Mouse (Mus musculus) testis, adult 2 months (tissue): ENCODE measurements around the gene Zfp39. TPM values are rescaled to one million over a fixed set of nuclear protein-coding genes. Genes with fewer than 3 reads are reported as not detected.

Source experiments
- H3K27ac ChIP-seq: fragments of 200-500 bp; 2 replicates; pipeline ENCODE4 v1.5.1; 2012; ENCODE audit warnings: low read depth, low read length; ENCODE audit not compliant: control insufficient read depth, insufficient read depth
- H3K27me3 ChIP-seq: fragments of 200-500 bp; 2 replicates; pipeline ENCODE4 v1.6.1; 2012; ENCODE audit warnings: mild to moderate bottlenecking, low read length, moderate library complexity; ENCODE audit not compliant: control insufficient read depth, insufficient read depth
- H3K36me3 ChIP-seq: fragments of 200-500 bp; 2 replicates; pipeline ENCODE4 v1.6.1; 2012; ENCODE audit warnings: mild to moderate bottlenecking, low read length; ENCODE audit not compliant: control insufficient read depth, insufficient read depth
- H3K4me1 ChIP-seq: fragments of 200-500 bp; 2 replicates; pipeline ENCODE4 v1.6.1; 2012; ENCODE audit warnings: low read length; ENCODE audit not compliant: control insufficient read depth, insufficient read depth
- H3K4me3 ChIP-seq: fragments of 200-500 bp; 2 replicates; pipeline ENCODE4 v1.5.1; 2012; ENCODE audit warnings: low read depth, mild to moderate bottlenecking, low read length, moderate library complexity, mixed read lengths; ENCODE audit not compliant: control insufficient read depth
- CTCF ChIP-seq: fragments of 200-500 bp; IDR thresholded peaks from 2 replicates; pipeline ENCODE4 v1.5.1; 2012; ENCODE audit warnings: low read depth, mild to moderate bottlenecking, inconsistent platforms, low read length, moderate library complexity; ENCODE audit not compliant: control insufficient read depth, insufficient read depth, insufficient replicate concordance
- POLR2A ChIP-seq: fragments of 200-500 bp; IDR thresholded peaks from 2 replicates; pipeline ENCODE4 v1.6.1; 2012; ENCODE audit warnings: low read depth, mild to moderate bottlenecking, inconsistent platforms, low read length, moderate library complexity; ENCODE audit not compliant: control insufficient read depth
- polyA plus RNA-seq: library from polyadenylated mRNA; depleted of rRNA; stranded (reverse); fragments of >200 nt; gene quantifications from 2 replicates; pipeline ENCODE4 v1.2.3, GENCODE M21; 2012

The Zfp39 gene
- polyA plus RNA-seq, 1 experiment, result 35.2 TPM

DNA sequence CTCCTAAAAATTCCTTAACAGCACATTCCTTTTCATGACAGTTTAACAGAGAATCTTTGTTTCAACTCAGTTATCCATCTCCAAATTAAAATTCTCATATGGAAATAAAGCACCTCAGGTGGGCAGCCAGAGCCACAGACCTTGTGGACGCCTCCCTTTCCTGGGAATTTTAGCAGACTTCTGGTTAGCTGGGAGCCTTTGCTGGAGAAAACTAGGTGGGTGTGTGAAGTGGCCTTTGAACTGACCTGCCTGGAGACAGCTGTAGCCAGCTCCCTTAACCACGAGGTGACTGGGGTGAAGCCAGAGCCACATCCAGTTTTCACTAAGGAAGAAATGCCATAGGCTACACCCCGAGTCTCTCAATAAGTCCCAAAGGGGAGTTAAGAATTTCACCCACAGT, 25.6 kb upstream of the Zfp39 start:
- H3K4me1 ChIP-seq, result peaks cover 14% of the 10 kb centered on the region
- no peak overlapping the region for H3K27ac ChIP-seq
- H3K27me3 ChIP-seq, result no peaks in the 10 kb centered on the region
- peaks cover 2% of the 10 kb centered on the region for H3K36me3 ChIP-seq
- TF ChIP-seq POLR2A (no peak), CTCF (no peak)
- H3K4me3 ChIP-seq, result no peak overlapping the region

DNA sequence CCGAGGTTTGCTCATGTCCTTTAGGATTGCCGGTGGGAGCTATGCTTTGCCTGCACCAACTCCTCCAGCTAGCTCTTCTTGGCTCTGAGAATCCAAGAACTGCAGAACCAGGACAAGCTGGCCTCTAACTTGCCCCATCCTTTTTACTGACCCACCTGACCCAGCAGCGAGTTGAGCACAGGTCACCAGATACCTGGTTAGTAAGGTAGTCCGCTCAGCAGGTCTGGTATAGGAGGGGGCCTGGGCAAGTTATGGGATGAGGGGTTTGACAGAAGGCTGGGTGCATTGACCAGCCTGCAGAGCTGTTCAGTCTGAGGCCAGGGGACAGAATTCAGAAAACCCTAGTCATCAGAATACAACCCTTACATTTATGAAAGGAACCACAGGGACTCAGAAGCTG, 25.0 kb upstream of the Zfp39 start:
- TF ChIP-seq POLR2A (no peak), CTCF (no peak)
- Histone ChIP-seq H3K4me3 (no peak overlapping the region), H3K4me1 (peaks cover 14% of the 10 kb centered on the region), H3K36me3 (peaks cover 2% of the 10 kb centered on the region), H3K27me3 (no peaks in the 10 kb centered on the region), H3K27ac (no peak overlapping the region)

DNA sequence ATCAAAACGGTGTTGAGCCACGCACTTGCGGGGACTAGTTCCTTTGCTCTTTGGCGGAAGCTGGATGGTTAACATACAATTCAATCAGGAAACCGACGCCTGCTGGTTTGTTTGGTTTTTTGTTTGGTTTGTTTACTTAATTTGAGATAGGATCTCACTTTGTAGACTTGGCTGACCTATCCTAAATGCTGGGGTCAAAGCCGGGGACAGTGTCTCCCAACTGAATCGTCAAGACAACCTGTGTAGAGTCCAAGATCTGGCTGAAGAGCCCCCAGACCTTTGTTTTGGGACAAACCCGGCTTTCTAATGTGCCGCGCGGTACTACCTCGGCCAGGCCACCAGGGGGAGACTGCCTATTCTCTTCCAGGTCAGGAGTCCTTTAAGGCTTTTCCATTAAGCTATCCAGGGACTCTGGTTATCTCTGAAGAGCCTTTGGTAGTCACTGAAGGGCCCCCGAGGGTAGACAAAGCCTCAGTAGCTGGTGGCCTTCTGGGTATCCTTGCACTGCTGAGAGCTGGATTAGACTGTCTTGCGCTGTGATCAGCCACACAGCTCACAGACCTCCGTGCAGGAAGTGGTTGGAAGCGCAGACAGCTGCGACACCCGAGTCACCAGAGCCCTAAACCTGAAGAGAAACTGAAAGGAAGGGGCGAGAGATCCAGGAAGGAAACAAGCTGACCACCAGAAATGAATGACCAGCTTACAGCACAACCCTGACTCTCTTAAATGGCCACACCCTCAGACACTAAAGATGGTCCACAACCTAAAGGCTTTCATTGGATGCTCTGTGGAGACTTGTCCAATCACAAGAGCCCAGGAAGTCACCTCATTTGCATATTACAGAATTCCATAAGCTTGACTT, 24.0 kb upstream of the Zfp39 start:
- no peaks in the 10 kb centered on the region for H3K27me3 ChIP-seq
- H3K4me1 ChIP-seq, result peaks cover 14% of the 10 kb centered on the region
- peak; percentile 72 for TF ChIP-seq CTCF
- TF ChIP-seq POLR2A, result no peak
- H3K4me3 ChIP-seq, result peak overlapping the region; percentile 68
- H3K36me3 ChIP-seq, result peaks cover 2% of the 10 kb centered on the region
- peak overlapping the region; percentile 45 for H3K27ac ChIP-seq

DNA sequence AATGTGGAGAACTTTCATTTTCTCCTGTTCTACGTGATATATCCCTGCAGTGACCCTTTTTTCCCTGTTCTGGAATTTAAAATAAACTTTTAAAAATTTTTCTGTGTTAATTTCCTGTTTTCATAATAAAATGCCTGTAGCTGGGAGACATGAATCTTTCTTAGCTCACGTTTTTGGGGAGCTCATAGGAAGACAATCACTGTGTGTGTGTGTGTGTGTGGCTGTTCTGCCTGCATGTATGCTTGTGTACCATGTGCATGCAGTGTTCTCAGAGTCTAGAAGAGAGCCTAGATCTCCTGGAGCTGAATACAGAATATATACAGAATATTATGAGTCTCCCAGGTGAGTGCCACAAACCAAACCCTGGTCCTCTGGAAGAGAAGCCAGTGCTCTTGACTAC, 23.0 kb upstream of the Zfp39 start:
- TF ChIP-seq POLR2A, result no peak
- no peak for TF ChIP-seq CTCF
- Histone ChIP-seq H3K4me1 (peaks cover 14% of the 10 kb centered on the region), H3K27ac (no peak overlapping the region), H3K4me3 (no peak overlapping the region), H3K27me3 (no peaks in the 10 kb centered on the region), H3K36me3 (no peaks in the 10 kb centered on the region)

DNA sequence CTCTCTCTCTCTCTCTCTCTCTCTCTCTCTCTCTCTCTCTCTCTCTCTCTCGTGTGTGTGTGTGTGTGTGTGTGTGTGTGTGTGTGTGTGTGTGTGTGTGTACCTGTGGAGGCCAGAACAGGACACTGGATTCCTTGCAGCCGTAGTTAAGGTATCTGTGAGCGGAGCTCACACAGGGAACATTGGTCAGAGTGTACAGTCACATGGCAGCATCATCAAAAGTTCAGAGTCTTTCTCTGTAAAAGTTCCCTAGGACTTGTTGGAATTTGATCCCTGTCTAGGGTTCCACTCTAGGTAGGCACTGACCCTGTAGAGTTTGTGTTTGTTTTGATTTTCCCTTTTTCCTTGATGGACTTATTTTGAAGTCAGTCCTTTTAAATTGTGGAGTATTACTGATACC, 22.6 kb upstream of the Zfp39 start:
- peaks cover 14% of the 10 kb centered on the region for H3K4me1 ChIP-seq
- H3K27me3 ChIP-seq, result no peaks in the 10 kb centered on the region
- no peak overlapping the region for H3K27ac ChIP-seq
- H3K36me3 ChIP-seq, result no peaks in the 10 kb centered on the region
- no peak for TF ChIP-seq POLR2A
- no peak for TF ChIP-seq CTCF
- no peak overlapping the region for H3K4me3 ChIP-seq

DNA sequence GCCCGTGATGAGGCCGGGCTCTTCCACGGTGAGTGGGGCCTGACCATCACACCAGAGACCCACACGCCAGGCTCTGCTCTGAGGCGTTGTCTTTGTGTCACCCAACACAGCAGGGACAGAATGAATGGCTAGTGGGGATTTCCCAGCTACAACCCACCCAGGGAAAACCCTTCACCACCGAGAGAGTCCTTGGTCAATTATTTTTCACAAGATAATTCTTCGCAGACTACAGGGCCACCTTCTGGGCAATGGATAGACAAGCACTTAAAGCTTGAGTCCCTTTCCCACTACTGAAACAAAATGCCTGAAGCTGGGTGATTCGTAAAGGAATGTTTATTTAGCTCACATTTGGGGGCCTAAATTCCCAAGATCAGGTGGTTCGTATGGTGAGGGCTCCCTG, 18.4 kb upstream of the Zfp39 start:
- H3K4me3 ChIP-seq, result no peak overlapping the region
- H3K27me3 ChIP-seq, result no peaks in the 10 kb centered on the region
- peaks cover 11% of the 10 kb centered on the region for H3K4me1 ChIP-seq
- no peak overlapping the region for H3K27ac ChIP-seq
- H3K36me3 ChIP-seq, result no peaks in the 10 kb centered on the region
- no peak for TF ChIP-seq CTCF
- TF ChIP-seq POLR2A, result no peak

DNA sequence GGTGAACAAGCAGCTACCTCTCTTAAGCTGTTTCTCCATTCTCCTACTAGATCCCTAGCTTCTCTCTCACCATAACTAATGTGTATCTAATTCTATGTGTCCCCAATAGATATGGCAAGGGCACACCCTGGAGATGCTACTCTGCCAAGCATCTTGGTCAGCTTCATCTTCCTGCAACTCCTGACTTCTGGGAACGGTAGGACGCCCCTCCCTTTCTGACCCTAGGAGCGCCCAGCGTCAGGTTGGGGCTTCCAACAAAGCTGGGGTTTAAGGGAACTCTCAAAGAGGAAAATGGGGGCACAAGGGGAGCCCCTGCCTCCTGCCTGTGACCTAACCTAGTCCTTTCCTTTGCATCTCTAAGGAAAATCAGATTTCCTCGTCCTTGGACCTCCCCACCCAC, 14.7 kb upstream of the Zfp39 start:
- TF ChIP-seq POLR2A, result no peak
- TF ChIP-seq CTCF, result no peak
- Histone ChIP-seq H3K27ac (no peak overlapping the region; the same call in 1 of the 2 replicates), H3K27me3 (no peaks in the 10 kb centered on the region)

More for the DNA sequence above, 14.7 kb upstream of the Zfp39 start:
- peak overlapping the region; percentile 43 for H3K4me3 ChIP-seq
- no peaks in the 10 kb centered on the region for H3K36me3 ChIP-seq
- H3K4me1 ChIP-seq, result peaks cover 25% of the 10 kb centered on the region
